Mouse (Mus musculus): Measurements from ENCODE around the gene Plcg1. TPM values are rescaled to one million over a fixed set of nuclear protein-coding genes. Genes with fewer than 3 reads are reported as not detected.

Gene Plcg1
- polyA plus RNA-seq, 1 experiment from 2014 or later = 80.6 TPM

GRCm38 (mm10) chr2:160796973-160797372 is 65.9 kb downstream of the Plcg1 start:
- Histone ChIP-seq H3K27me3 (ENCODE audit: control insufficient read depth, insufficient read depth, low read length) (no peaks in the 10 kb centered on the region), H3K36me3 (ENCODE audit: control insufficient read depth, insufficient read depth, low read length) (no peaks in the 10 kb centered on the region), H3K9me3 (ENCODE audit: control insufficient read depth, low read length) (no peaks in the 10 kb centered on the region), H3K4me3 (ENCODE audit: low read depth, low read length) (no peak overlapping the region), H3K27ac (ENCODE audit: low read depth, low read length) (no peak overlapping the region), H3K4me1 (ENCODE audit: control insufficient read depth, insufficient read depth, low read length) (no peaks in the 10 kb centered on the region), H3K4me2 (ENCODE audit: low read depth) (no peak overlapping the region), H3K9ac (ENCODE audit: low read length) (no peak overlapping the region)
- ATAC-seq (ENCODE audit: insufficient read depth, low FRiP score, low TSS enrichment) = no peak
- DNase-seq (ENCODE audit: low spot score) = no peak
- 85% methylated on average over 2 of the region's 2 CpGs for WGBS

- Histone ChIP-seq H3K9me3 (ENCODE audit: control insufficient read depth, low read length) (no peaks in the 10 kb centered on the region), H3K27ac (ENCODE audit: low read depth, low read length) (no peak overlapping the region), H3K4me2 (ENCODE audit: low read depth) (no peak overlapping the region), H3K36me3 (ENCODE audit: control insufficient read depth, insufficient read depth, low read length) (no peaks in the 10 kb centered on the region), H3K4me1 (ENCODE audit: control insufficient read depth, insufficient read depth, low read length) (no peaks in the 10 kb centered on the region), H3K27me3 (ENCODE audit: control insufficient read depth, insufficient read depth, low read length) (no peaks in the 10 kb centered on the region), H3K9ac (ENCODE audit: low read length) (no peak overlapping the region), H3K4me3 (ENCODE audit: low read depth, low read length) (no peak overlapping the region)
- WGBS = 78% methylated on average over 1 of the region's 1 CpGs
- DNase-seq (ENCODE audit: low spot score) = no peak
- ATAC-seq (ENCODE audit: insufficient read depth, low FRiP score, low TSS enrichment) = no peak
Observed at GRCm38 (mm10) chr2:160798206-160798605, 67.1 kb downstream of the Plcg1 start.

- WGBS = 86% methylated on average over 1 of the region's 1 CpGs
- Histone ChIP-seq H3K9me3 (ENCODE audit: control insufficient read depth, low read length) (no peaks in the 10 kb centered on the region), H3K9ac (ENCODE audit: low read length) (no peak overlapping the region), H3K27ac (ENCODE audit: low read depth, low read length) (no peak overlapping the region), H3K27me3 (ENCODE audit: control insufficient read depth, insufficient read depth, low read length) (no peaks in the 10 kb centered on the region), H3K36me3 (ENCODE audit: control insufficient read depth, insufficient read depth, low read length) (no peaks in the 10 kb centered on the region), H3K4me3 (ENCODE audit: low read depth, low read length) (no peak overlapping the region), H3K4me1 (ENCODE audit: control insufficient read depth, insufficient read depth, low read length) (peaks cover 6% of the 10 kb centered on the region; the same call in 1 of the 2 replicates), H3K4me2 (ENCODE audit: low read depth) (no peak overlapping the region)
- DNase-seq (ENCODE audit: low spot score) = no peak
- no peak for ATAC-seq (ENCODE audit: insufficient read depth, low FRiP score, low TSS enrichment)
Observed at GRCm38 (mm10) chr2:160800967-160801366, 69.9 kb downstream of the Plcg1 start.

DNA sequence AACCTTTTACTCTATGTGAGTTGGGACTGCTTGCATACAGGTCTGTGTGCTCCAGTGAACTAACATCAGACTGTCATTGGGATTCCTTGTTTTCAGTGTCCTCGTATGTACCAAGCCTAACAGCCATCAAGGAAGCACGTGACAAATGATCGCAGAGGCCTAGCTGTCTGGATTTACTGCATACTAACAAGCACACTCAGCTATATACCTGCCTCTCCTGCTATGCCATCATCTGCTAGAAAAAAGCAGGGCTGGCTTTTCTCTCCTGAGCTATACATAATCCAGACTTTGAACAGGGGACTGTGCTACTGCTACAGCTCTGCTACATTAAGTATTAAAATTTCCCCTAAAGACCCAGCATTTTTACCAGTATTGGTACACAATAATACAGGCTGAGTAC is 71.2 kb downstream of the Plcg1 start:
- no peak for ATAC-seq (ENCODE audit: insufficient read depth, low FRiP score, low TSS enrichment)
- Histone ChIP-seq H3K4me1 (ENCODE audit: control insufficient read depth, insufficient read depth, low read length) (peaks cover 6% of the 10 kb centered on the region; the same call in 1 of the 2 replicates), H3K9ac (ENCODE audit: low read length) (no peak overlapping the region), H3K4me2 (ENCODE audit: low read depth) (no peak overlapping the region), H3K36me3 (ENCODE audit: control insufficient read depth, insufficient read depth, low read length) (no peaks in the 10 kb centered on the region), H3K27me3 (ENCODE audit: control insufficient read depth, insufficient read depth, low read length) (no peaks in the 10 kb centered on the region), H3K27ac (ENCODE audit: low read depth, low read length) (no peak overlapping the region), H3K9me3 (ENCODE audit: control insufficient read depth, low read length) (no peaks in the 10 kb centered on the region), H3K4me3 (ENCODE audit: low read depth, low read length) (no peak overlapping the region)
- DNase-seq (ENCODE audit: low spot score) = no peak
- 86% methylated on average over 3 of the region's 3 CpGs for WGBS

GRCm38 (mm10) chr2:160804794-160805527 is 73.9 kb downstream of the Plcg1 start:
- H3K4me3 ChIP-seq (ENCODE audit: low read depth, low read length) = no peak overlapping the region

DNA sequence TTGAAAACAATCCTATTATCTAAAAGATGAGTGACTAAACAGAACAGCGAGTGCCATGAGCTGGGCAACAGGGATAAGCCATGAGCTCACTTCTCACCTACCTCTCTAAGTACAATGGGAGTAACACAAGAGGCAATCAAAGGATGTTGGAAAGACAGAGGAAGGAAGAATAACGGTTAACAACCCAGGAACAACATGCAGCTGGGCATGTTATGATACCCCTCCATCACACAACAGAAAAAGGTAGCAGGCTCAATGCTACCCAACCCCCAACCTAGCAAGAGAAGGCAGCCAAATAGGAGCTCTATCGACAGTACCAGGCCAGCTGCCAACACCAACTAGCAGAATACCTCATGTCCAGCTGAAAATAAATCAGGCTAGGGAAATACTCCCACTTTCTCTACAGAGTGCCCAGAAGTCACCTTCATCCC is 75.0 kb downstream of the Plcg1 start:
- 19% methylated on average over 3 of the region's 3 CpGs for WGBS
- ATAC-seq (ENCODE audit: insufficient read depth, low FRiP score, low TSS enrichment) (no peak), DNase-seq (ENCODE audit: low spot score) (no peak)
- H3K4me3 ChIP-seq (ENCODE audit: low read depth, low read length) = no peak overlapping the region
- H3K4me2 ChIP-seq (ENCODE audit: low read depth) = no peak overlapping the region
- no peak overlapping the region for H3K9ac ChIP-seq (ENCODE audit: low read length)
- no peaks in the 10 kb centered on the region for H3K27me3 ChIP-seq (ENCODE audit: control insufficient read depth, insufficient read depth, low read length)
- H3K27ac ChIP-seq (ENCODE audit: low read depth, low read length) = no peak overlapping the region
- H3K4me1 ChIP-seq (ENCODE audit: control insufficient read depth, insufficient read depth, low read length) = peaks cover 6% of the 10 kb centered on the region; the same call in 1 of the 2 replicates
- no peaks in the 10 kb centered on the region for H3K9me3 ChIP-seq (ENCODE audit: control insufficient read depth, low read length)
- no peaks in the 10 kb centered on the region for H3K36me3 ChIP-seq (ENCODE audit: control insufficient read depth, insufficient read depth, low read length)

More at GRCm38 (mm10) chr2:160804794-160805527, 73.9 kb downstream of the Plcg1 start:
- Histone ChIP-seq H3K9ac (ENCODE audit: low read length) (no peak overlapping the region), H3K27me3 (ENCODE audit: control insufficient read depth, insufficient read depth, low read length) (no peaks in the 10 kb centered on the region), H3K36me3 (ENCODE audit: control insufficient read depth, insufficient read depth, low read length) (no peaks in the 10 kb centered on the region), H3K27ac (ENCODE audit: low read depth, low read length) (no peak overlapping the region), H3K4me1 (ENCODE audit: control insufficient read depth, insufficient read depth, low read length) (peaks cover 6% of the 10 kb centered on the region; the same call in 1 of the 2 replicates), H3K4me2 (ENCODE audit: low read depth) (no peak overlapping the region), H3K9me3 (ENCODE audit: control insufficient read depth, low read length) (no peaks in the 10 kb centered on the region)
- 13% methylated on average over 4 of the region's 4 CpGs for WGBS
- ATAC-seq (ENCODE audit: insufficient read depth, low FRiP score, low TSS enrichment) (no peak), DNase-seq (ENCODE audit: low spot score) (no peak)

DNA sequence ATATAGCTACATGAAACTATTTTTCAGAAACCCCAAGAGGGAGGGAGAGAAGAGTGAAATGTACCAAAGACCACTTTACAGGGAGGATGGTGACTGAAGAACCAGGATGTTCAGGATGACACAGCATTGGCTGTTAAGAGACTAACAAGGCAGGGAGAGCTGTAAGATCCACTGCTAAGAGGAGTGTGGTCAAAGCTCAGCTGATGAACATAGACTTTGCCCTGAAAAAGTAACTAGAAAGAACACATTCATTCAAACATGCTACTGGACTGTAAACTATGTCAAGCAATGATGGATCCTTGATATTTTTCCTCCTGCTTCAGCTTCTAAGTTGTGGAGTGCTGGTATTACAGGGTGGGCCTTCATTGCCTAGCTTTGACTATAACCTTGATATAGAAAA is 79.3 kb downstream of the Plcg1 start:
- DNase-seq (ENCODE audit: low spot score) (no peak), ATAC-seq (ENCODE audit: insufficient read depth, low FRiP score, low TSS enrichment) (no peak)
- Histone ChIP-seq H3K4me1 (ENCODE audit: control insufficient read depth, insufficient read depth, low read length) (no peaks in the 10 kb centered on the region), H3K27me3 (ENCODE audit: control insufficient read depth, insufficient read depth, low read length) (no peaks in the 10 kb centered on the region), H3K9ac (ENCODE audit: low read length) (no peak overlapping the region), H3K36me3 (ENCODE audit: control insufficient read depth, insufficient read depth, low read length) (no peaks in the 10 kb centered on the region), H3K9me3 (ENCODE audit: control insufficient read depth, low read length) (no peaks in the 10 kb centered on the region), H3K4me2 (ENCODE audit: low read depth) (no peak overlapping the region), H3K27ac (ENCODE audit: low read depth, low read length) (no peak overlapping the region), H3K4me3 (ENCODE audit: low read depth, low read length) (no peak overlapping the region)

DNA sequence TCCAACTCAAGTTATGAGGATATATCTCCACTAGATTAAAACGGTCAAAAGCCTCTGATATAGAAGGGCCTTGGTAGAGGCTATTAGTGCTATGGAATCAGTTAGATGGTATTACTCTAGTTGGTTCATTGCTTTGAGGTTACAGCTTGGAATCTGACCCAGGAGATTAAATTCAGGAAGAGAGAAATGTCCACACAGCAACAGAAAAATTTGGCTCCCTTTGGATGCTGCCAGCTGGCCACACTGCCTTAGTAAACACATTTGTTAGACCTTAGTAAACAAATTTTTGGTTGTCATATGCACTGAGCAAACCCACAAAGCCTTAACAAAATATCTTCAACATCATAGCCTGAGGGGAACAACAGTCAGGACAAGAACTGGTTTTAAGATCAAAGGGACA is 79.7 kb downstream of the Plcg1 start:
- no peaks in the 10 kb centered on the region for H3K4me1 ChIP-seq (ENCODE audit: control insufficient read depth, insufficient read depth, low read length)
- ATAC-seq (ENCODE audit: insufficient read depth, low FRiP score, low TSS enrichment) (no peak), DNase-seq (ENCODE audit: low spot score) (no peak)
- H3K27me3 ChIP-seq (ENCODE audit: control insufficient read depth, insufficient read depth, low read length) = no peaks in the 10 kb centered on the region
- H3K9ac ChIP-seq (ENCODE audit: low read length) = no peak overlapping the region
- WGBS = 92% methylated on average over 1 of the region's 1 CpGs
- no peaks in the 10 kb centered on the region for H3K9me3 ChIP-seq (ENCODE audit: control insufficient read depth, low read length)
- no peak overlapping the region for H3K4me2 ChIP-seq (ENCODE audit: low read depth)
- H3K4me3 ChIP-seq (ENCODE audit: low read depth, low read length) = no peak overlapping the region
- H3K36me3 ChIP-seq (ENCODE audit: control insufficient read depth, insufficient read depth, low read length) = no peaks in the 10 kb centered on the region
- no peak overlapping the region for H3K27ac ChIP-seq (ENCODE audit: low read depth, low read length)

Data from neural tube, embryonic 11.5 days (tissue).